In genomic region chr13:9895045-9895625, GRCm38 (mm10) we compare ENCODE assay signal across 21 mouse cellular contexts.
"Had no signal": no experiment of that assay in that cellular context is flagged by ENCODE, and none has a peak within 500 bp of the region (broad histone marks: within the 10 kb centered on the region; RNA-seq: fewer than 3 reads in every experiment).

No protein-coding gene starts in this region.

- H3K4me3 ChIP-seq: kidney, embryonic 15.5 days; limb, embryonic 12.5 days; limb, embryonic 15.5 days; megakaryocyte, embryonic 14.5 days; midbrain, embryonic 10.5 days; myocyte; neural tube, embryonic 13.5 days had no signal

- H3K36me3 ChIP-seq: kidney, embryonic 15.5 days; limb, embryonic 12.5 days; limb, embryonic 15.5 days; midbrain, embryonic 10.5 days; neural tube, embryonic 13.5 days had no signal

- H3K27ac ChIP-seq: kidney, embryonic 15.5 days; limb, embryonic 12.5 days; limb, embryonic 15.5 days; liver, embryonic 14.5 days; midbrain, embryonic 10.5 days; neural tube, embryonic 13.5 days had no signal

- ATAC-seq: intestine, postnatal 0 days; liver, postnatal 0 days; lung, postnatal 0 days had no signal

- H3K27me3 ChIP-seq: kidney, embryonic 15.5 days; limb, embryonic 12.5 days; limb, embryonic 15.5 days; neural tube, embryonic 13.5 days had no signal

- H3K4me1 ChIP-seq: kidney, embryonic 15.5 days; limb, embryonic 12.5 days; limb, embryonic 15.5 days; megakaryocyte, embryonic 14.5 days; midbrain, embryonic 10.5 days; neural tube, embryonic 13.5 days had no signal

- DNase-seq: kidney, adult 2 months; kidney, postnatal 10 days; kidney, postnatal 36 days; left cerebral cortex, postnatal 4 days; liver, postnatal 0 days; lung, embryonic 14.5 days; lung, postnatal 36 days; midbrain, embryonic 14.5 days; thymus, adult 2 months; thymus, postnatal 14 days; thymus, postnatal 4 days had no signal

- H3K9me3 ChIP-seq: kidney, embryonic 15.5 days; limb, embryonic 12.5 days; limb, embryonic 15.5 days; megakaryocyte, embryonic 14.5 days; midbrain, embryonic 10.5 days; neural tube, embryonic 13.5 days had no signal
